Mouse (Mus musculus) urinary bladder, adult 2 months (tissue): ENCODE results near the gene Eaf2. TPM values are rescaled to one million over a fixed set of nuclear protein-coding genes. Genes with fewer than 3 reads are reported as not detected.
A peak's percentile ranks its signal among the peaks of the same experiment; 100 is the strongest.

Experiments used
- DNase-seq: peaks from one replicate; pipeline ENCODE4 v3.0.0; 2022; ENCODE audit warnings: low spot score
- polyA plus RNA-seq: library from polyadenylated mRNA; depleted of rRNA; stranded (reverse); fragments of >200 nt; gene quantifications from 2 replicates; pipeline ENCODE4 v1.2.3, GENCODE M21; 2012; rRNA removed

The Eaf2 gene
- 6.3 and 7.0 TPM in 2 replicates for polyA plus RNA-seq

DNA sequence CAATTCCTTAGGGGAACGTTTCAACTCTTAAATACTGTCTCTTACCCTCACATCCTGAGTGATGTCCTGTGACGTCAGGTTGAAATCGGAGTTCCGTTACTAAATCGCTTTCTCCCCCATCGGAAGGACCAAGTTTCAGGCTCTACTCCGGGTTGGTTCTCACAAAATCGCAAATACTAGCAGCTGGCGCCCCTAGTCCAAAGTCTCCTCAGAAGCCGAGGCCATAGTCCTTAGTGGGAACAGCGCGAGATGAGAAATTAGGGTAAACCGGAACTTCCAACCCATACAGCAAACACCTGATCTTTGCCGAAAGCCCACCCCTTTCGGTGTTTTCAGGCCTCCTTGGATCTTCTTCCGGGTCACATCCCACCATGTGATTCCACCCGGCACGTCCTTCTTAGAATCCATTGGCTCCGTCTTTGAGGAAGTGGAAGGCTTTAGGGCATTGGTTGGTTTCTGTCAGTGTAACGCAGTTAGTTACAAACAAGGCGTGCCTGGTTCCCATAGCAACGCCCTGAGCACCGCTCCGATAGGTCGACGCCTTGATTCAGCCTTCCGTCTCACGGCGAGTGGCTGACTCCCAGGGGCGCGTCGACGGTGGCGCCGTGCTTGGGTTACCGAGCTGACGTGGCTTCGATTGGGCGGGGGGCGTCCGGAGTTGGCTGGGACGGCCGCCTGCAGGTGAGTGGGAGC is at the start of gene Eaf2, which contains the start of gene Golgb1:
Eaf2 (minus strand) TSS at position 421 of the 693 bp plus-strand sequence.
Golgb1 (plus strand) TSS at position 558 of the 693 bp plus-strand sequence.
- DNase-seq: peak; percentile 80

DNA sequence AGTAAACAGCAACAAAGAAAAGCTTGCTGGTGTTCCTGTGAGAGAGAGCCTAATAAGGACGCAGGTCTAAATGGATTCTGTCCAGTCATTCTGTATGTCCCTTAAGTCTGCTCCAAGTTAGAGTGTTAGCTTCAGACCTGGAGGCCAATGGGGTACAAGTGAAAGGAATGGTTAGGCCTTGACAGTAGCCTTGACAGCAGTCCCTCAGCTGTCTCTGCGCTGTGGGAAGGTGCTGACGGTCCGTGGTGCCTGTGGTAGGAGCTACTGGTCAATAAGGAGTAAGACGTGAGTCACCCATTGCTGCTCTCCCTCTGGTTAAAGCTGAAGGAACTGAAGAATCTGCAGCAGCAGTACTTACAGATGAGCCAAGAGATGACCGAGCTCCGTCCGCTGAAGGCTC is 49.5 kb upstream of the Eaf2 start:
- DNase-seq: no peak

DNA sequence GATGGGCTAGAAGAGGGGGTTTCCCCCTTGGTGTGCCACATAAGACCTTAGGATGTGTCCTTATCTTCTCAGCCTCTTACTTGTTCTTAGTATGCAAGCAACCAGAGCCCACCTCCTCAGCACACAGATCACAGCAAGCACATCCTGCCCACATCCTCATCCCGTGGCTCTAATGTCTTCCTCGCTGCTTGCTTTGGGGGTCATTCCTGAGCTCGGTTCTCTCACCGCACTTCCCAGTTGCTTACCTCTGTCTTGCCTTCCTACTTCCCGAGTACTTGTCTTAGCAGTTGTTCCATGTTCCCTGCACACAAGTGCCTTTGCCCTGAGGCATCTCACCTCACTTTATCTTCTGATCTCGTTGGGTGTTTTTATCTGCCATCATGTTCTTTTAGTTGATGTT is 47.2 kb upstream of the Eaf2 start:
- no peak for DNase-seq

DNA sequence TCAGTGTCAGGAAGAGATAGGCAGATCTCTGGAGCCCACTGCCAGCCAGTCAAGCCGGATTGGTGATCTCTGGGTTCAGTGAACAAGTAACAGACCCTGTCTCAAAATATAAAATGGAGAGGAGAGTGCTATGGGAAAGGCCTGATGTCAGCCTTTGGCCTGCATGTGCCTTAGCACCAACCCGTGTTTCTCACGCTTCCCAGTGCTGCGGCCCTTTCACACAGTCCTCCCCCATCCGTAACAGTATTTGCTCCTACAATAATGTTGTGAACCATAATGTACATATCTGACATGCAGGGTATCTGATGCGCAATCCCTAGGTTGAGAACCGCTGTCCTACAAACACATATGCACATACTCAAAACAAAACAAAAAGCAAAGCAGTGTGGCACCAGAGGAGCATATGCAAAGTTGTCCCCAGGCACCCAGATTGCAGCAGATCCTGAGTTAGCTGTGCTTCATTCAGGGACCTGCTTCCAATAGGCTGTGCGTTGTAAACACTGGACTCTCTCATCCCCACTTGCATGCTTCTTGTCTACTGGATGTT is 46.3 kb upstream of the Eaf2 start:
- DNase-seq: no peak

DNA sequence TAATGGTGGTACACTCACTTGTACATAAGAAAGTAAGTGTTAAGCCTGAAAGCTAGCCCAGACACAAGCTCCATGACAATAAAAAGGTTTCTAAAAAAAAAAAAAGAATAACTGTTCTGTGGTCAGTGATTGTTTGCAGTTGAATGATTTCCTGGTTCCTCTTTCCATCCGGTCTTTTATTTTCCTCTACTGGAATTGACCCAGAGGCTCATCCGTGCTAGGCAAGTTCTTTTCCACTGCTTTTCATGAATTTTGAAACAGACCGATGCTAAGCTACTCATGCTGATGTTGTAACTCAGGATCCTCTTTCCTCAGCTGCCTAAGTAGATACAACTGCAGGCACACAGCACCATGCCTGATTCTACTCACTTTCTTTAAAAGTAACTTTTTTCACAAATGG is 45.6 kb upstream of the Eaf2 start:
- DNase-seq: no peak

DNA sequence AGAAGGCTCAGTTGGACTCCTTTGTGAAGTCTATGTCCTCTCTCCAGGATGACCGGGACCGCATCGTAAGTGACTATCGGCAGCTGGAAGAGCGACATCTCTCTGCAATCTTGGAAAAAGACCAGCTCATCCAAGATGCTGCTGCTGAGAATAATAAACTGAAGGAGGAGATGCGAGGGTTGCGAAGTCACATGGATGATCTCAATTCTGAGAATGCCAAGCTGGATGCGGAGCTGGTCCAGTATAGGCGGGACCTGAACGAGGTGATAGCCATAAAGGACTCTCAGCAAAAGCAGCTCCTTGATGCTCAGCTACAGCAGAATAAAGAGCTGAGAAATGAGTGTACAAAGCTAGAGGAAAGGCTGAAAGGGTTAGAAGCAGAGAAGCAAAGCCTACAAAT is 43.7 kb upstream of the Eaf2 start:
- DNase-seq: no peak

DNA sequence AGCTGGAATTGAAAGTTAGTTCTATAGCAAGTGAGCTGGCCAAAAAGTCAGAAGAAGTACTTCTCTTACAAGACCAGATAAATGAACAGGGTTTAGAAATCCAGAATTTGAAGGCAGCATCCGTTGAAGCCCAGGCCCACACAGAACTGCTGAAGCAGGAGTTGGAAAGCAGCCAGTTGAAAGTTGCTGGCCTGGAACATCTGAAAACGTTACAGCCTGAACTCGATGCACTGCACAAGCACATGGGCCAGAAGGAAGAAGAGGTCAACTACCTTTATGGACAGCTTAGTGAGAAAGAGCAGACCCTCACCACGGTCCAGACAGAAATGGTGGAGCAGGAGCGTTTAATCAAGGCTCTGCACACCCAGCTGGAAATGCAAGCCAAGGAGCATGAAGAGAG is 39.4 kb upstream of the Eaf2 start:
- no peak for DNase-seq

DNA sequence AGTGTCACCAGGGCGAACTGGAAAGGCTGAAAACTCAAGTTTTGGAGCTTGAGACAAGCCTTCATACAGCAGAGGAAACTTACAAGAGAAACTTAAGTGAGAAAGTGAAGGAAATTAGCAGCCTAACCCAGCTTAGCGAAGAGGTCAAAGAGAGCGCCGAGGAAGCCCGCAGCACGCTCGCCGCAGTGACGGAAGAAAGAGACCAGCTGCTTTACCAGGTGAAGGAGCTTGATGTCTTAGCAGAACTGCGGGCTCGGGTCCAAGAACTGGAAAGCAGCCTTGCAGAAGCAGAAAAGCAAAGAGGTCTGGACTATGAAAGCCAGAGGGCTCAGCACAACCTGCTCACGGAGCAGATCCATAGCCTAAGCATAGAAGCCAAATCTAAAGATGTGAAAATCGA is 37.5 kb upstream of the Eaf2 start:
- DNase-seq: no peak

DNA sequence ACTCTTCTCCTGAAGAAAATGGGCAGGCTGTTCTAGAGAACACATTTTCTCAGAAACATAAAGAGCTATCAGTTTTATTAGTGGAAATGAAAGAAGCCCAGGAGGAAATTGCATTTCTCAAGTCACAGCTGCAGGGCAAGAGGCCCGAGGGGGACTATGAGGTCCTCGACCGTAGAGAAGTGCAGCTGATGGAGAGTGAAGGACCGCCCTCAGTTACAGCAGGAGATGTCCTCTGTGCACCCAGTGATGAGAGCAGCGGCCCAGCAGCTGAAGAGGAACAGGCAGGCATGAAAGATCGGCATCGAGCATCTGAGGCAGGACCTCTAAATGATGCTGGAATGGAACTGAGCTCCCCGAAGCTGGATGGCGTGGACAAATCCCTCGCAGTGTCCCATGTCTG is 37.1 kb upstream of the Eaf2 start:
- DNase-seq: no peak

DNA sequence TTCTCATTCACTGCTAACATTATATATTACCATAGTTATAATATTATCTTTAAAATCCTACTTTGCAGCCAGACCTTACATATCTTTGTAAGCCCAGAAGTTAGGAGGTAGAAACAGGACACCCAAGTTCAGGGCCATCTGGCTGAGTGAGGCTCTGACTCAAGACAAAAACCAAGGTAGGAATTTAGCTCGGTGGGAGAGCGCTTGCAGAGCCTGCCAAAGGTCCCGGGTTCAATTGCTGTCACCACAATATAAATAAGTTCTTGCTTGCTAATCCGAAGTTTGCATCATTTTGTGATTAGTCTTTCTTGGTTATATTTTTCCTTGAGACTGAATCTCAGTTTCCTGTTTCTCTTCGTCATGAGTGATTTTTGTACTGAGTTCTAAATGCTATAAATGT is 28.4 kb upstream of the Eaf2 start:
- no peak for DNase-seq

DNA sequence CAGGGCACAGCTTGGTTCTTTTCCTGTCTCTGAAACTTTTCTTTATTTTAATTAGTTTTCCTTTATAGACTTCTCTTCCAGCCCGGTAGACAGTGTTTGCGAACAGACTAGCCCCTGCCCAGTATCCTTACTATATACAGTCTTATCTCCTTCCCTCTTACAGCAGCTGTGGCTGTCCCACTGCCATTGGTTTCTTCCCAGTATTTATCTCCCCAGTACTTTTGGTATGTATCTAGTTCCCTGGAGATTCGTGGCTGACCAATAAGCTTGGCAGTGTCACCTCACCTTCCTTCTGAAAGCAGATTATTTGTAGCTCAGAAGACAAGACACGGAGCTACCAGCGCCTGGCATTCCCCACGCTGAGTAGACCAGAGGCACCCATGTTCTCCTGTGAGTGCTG is 21.9 kb upstream of the Eaf2 start:
- DNase-seq: no peak

DNA sequence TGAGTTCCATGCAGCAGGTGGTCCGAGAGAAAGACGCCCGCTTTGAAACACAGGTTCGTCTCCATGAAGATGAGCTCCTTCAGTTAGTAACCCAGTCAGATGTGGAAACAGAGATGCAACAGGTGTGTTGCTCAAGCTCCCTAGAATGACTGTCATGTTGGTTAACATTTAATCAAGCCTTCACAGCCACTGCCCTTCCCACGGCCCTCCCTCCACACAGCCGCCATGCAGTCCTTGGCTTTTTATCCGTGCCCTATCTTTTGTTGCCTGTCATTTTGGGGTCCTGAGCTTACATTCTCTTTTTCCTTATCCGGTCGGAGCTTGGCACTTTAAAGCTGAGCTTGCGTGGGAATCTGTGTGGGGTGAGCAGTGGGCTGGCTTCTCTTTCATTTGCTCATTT is 18.5 kb upstream of the Eaf2 start:
- no peak for DNase-seq

DNA sequence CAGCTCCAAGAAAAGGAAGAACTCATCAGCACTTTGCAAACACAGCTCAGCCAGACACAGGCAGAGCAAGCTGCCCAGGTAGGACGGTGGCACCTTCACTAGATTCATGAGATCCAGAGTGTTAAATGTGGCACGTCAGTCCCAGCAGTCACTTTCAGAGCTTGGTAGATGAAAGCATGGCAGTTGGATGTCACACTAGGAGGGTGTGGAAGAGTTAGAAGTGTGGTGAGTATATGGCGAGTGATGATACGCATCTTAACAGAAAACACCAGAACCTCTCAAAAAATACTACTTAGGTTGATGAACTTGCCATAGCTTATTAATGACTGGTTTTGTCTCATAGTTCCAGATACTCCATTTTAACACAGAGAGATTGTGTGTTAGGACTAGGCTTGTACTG is 16.6 kb upstream of the Eaf2 start:
- no peak for DNase-seq

DNA sequence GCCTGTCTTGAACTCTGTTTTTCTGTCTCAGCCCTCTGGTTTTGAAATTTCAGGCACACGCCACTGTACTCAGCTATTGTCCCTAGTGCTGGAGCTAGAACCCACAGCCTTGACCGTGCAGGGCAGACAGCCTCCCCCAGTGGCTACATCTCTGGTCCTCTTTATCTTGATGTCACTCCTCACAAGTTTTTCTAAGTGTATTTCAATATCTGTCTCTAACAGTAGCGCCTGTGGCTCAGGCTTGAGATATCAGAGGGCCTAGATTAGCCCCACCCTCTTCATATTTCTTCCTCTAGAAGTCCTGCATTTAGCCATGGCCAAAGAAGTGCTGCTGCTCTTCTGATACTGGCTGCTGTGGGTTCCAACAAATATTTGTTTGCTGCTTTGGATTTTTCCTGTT is 15.8 kb upstream of the Eaf2 start:
- no peak for DNase-seq

DNA sequence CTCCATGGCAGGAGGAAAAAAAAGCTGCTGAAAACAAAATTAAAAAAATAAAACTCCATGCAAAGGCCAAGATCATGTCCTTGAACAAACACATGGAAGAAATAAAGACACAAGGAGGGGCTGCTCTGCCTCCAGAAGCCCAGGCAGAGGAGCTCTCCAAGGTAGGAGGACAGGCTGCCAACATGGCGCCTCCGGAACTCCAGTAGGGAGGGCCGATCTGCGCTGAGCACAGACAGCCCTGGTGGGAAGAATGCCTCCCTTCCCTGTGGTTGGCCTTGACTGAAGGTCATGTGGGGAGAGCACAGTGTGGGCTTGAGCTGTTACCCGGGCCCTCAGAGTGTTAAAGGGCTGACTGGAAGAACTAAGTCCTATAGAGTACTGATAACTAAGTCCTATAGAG is 12.7 kb upstream of the Eaf2 start:
- DNase-seq: no peak

DNA sequence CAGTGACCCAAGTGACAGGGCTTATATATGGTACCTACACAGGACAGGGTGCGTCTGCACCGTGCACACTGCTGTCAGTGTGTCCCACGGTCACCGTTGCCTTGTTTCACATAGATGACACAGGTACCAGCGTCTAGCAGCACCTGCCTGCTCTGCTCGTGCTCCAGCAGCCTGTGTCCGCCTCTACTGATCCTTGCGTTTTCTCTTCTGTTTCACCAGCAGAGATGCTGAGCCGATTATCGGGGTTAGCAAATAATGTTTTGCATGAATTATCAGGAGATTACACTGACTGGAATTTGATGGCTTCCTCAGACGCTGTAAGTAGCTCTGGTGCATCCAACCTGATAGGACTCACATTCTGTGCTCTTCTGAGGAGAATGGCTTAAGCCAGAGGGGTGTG is 11.1 kb upstream of the Eaf2 start:
- DNase-seq: no peak

DNA sequence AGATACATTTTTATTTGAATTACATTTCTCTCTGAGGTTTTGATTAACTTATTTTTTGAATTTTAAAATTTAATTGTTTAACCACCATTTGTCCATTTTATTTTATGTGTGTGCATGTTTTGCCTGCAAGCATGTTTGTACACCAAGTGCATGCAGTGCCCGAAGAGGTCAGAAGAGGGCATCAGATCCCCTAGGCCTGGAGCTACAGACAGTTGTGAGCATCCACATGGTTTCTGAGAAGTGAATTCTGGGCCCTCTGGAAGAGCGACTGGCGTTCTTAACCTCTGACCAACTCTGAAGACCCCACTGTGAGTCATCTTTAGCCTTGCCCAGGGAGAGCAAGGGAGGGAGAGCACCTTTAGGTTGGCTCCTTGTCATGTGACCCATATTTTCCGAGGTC is 10.1 kb upstream of the Eaf2 start:
- DNase-seq: no peak

DNA sequence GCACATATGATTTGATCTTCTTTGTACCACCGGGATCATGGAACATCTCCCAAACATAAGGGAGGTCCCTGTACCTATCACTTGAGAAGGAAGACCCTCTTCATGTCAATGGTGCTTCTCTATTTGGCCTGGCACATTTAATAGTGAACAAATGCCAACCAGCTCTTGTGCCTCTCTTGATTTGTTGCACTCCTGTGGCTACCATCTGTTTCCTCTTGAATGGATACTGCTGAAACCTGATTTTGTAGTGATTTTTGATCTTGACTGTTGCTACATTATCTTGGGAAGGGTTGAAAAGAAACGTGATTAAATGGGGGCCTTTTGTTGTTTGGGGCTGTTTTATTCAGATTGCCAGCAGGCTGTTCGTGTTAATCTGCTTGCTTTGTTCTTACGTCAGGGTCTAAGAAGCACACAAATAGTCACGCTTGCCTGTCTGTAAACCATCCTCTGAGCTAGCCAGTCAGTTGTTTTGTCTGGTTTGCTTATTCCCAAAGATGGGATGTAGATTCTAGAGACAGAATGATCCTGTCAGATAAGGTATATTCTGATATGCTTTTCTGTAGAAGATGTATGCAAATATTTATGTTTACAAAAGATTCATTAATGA is 8.0 kb upstream of the Eaf2 start:
- DNase-seq: no peak

DNA sequence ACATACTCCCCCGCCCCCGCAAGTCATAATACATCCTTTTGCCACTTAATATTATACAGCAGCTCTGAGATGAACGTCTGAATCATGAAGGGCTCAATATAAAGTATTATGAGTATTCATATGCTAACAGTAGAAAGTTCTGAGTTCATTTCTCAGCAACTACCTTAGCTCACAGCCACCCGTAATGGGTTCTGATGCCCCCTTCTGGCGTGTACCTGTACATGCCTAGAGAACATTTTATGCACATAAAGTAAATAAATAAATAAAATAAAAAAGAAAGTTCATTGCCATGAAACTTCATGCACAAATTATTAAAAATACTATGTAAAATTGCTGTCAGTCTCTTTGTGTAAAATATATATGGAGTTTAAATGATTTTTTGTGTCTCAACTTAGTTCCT is 2.5 kb upstream of the Eaf2 start:
- DNase-seq: no peak

DNA sequence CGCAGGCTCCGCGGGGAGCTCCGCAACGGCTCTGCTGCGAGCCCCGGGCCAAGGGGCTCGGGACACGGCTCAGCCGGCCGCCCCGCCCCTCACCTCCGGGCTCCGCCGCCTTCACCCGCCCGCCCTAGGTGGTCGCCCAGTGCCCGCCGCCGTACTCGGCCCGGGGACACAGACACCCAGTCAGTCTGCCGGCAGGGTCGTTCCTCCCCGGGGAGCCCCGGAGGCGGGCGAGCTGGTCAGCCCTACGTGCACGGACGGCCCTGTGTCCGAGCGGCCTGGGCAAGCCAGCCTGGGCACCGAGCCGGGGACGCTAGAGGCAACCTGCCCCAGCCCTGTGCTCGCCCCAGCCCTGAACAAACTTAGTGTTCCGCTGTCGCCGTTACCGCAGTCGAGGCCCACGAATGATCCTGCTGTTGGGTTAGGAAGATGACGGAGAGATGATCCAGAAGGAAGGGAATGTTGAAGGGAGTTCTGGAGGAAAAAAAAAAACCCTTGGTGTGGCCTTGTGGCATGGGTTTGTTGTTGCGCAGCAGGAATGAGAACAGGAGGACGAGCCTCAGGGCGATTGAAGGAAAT is 561 bp upstream of the Eaf2 start:
- DNase-seq: peak; percentile 71

DNA sequence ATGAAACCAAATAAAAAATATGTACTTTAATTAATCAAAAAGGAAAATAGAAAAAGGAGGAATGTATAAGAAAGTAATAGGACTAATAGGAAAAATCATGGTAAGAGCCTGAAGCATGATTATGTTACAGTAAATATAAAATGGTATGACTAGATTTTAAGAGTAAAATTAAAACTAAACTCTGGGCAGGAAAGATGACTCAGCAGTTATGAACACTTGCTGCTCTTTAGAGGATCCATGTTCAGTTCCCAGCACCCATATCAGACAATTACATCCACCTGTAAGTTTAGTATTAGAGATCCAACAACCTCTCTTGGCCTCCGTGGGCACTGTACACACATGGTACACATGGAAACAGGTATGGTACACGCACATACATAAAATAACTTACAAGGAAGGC is 5.4 kb downstream of the Eaf2 start:
- DNase-seq: no peak

DNA sequence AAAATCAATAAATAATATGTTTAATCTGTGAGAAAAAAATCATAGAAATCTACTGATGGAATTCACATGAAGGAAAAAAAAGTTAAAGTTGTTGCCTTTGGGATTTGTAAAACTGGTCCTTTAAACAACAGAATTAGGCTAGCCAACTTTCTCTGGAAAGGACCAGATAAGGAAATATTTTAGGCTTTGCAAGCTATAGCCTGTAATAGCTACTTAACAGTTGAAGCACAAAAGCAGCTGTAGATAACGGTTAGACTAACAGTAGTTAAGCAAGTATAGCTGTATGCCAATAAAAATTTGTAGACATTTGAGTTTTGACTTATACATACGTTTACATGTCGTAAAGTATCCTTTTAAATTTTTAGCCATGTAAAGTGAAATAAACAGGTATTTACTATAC is 11.2 kb downstream of the Eaf2 start:
- DNase-seq: no peak

DNA sequence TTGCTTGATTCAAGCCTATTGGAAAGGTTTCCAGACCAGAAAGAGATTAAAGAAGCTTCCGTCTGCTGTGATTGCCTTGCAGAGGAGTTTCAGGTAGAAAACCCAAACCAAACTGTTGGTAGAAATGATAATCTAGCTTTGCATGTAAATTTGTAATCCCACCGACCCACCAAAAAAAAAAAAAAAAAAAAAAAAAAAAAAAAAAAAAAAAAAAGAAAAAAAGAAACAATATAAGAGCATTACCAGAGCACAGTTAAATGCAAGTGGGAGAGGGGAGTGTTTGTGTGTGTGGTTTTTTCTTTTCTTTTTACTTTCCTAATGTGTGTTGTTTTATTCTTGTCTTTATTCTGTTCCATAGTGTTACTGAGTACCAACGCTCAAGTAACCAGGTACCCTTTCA is 23.6 kb downstream of the Eaf2 start:
- DNase-seq: no peak
